In genomic region chr11:33148338-33149087, GRCm38 (mm10) we compare ENCODE assay signal across 8 mouse cellular contexts. TPM values are rescaled to one million over a fixed set of nuclear protein-coding genes. Genes with fewer than 3 reads are reported as not detected.
DNase-seq lines count a peak whose midpoint lies in the region; ATAC-seq lines count a peak whose summit lies in the region.

No protein-coding gene starts in this region.

- peaks cover 22% of the 10 kb centered on the region for H3K4me1 ChIP-seq in hindbrain, embryonic 14.5 days (replicated peaks; ENCODE audit: control insufficient read depth, insufficient read depth, low read length)

- peak overlapping the region; percentile 80 for H3K27ac ChIP-seq in hindbrain, embryonic 14.5 days

- peak overlapping the region; percentile 67 for H3K4me2 ChIP-seq in hindbrain, embryonic 14.5 days (replicated peaks)

- H3K9ac ChIP-seq in hindbrain, embryonic 14.5 days: peak overlapping the region; percentile 73

- H3K4me3 ChIP-seq in hindbrain, embryonic 14.5 days (replicated peaks; ENCODE audit: low read length): peak overlapping the region; percentile 67

- H3K27me3 ChIP-seq in hindbrain, embryonic 14.5 days (ENCODE audit: control insufficient read depth, insufficient read depth, low read length): 0 out of 2 replicates have a peak, but pooled peaks cover 11% of the 10 kb centered on the region

- DNase-seq in cerebellum, postnatal 14 days: peak; percentile 82 to 86
- DNase-seq in frontal cortex, postnatal 36 days (ENCODE audit: low spot score in 2 of 2): peak; percentile 56 to 79
- DNase-seq in hindbrain, embryonic 14.5 days (ENCODE audit: low spot score): peak; percentile 90
- peak; percentile 65 to 67 for DNase-seq in layer of hippocampus, postnatal 36 days
- peak; percentile 79 for DNase-seq in lung, postnatal 25 days (ENCODE audit: low spot score)
- peak; percentile 75 for DNase-seq in retina, postnatal 7 days (ENCODE audit: low read depth, low spot score)
- DNase-seq in urinary bladder, postnatal 25 days (ENCODE audit: low spot score): peak; percentile 57

- peak; percentile 76 for ATAC-seq in activated CD4-positive, CD25-positive, alpha-beta regulatory T cell, adult 4 months
- peak; percentile 69 for ATAC-seq in hindbrain, embryonic 14.5 days (ENCODE audit: low FRiP score)

- no peaks in the 10 kb centered on the region for H3K9me3 ChIP-seq in hindbrain, embryonic 14.5 days (ENCODE audit: control insufficient read depth, low read length)

- H3K36me3 ChIP-seq in hindbrain, embryonic 14.5 days (replicated peaks; ENCODE audit: control insufficient read depth, insufficient read depth): peaks cover 42% of the 10 kb centered on the region

- WGBS in hindbrain, embryonic 14.5 days: 7% methylated on average over 23 of the region's 23 CpGs

RNA-seq across cellular contexts. Expression of gene Fgf18, which starts 1.3 kb away (rescaled TPM):
- not detected for polyA plus RNA-seq in activated CD4-positive, CD25-positive, alpha-beta regulatory T cell, adult 4 months (2017; shearing (Covaris generic))
- 9.0 and 10.1 TPM in 2 replicates for polyA plus RNA-seq in hindbrain, embryonic 14.5 days (2014; fragmentation: Nextera tagmentation; extraction: Ambion mirVana)
- total RNA-seq in layer of hippocampus, postnatal 36 days (2021): 1 to 10 TPM; 2.4 to 2.9 TPM

RNA-seq across cellular contexts. Expression of gene Npm1, which starts 14.5 kb away (rescaled TPM):
- 1,000 to 10,000 TPM; 1,545 to 1,596 TPM for polyA plus RNA-seq in activated CD4-positive, CD25-positive, alpha-beta regulatory T cell, adult 4 months (2017; shearing (Covaris generic))
- polyA plus RNA-seq in hindbrain, embryonic 14.5 days (2014; fragmentation: Nextera tagmentation; extraction: Ambion mirVana): 418 and 450 TPM in 2 replicates
- 100 to 1,000 TPM; 178 to 185 TPM for total RNA-seq in layer of hippocampus, postnatal 36 days (2021)

RNA-seq across cellular contexts. Expression of gene Tlx3, which starts 54.9 kb away (rescaled TPM):
- polyA plus RNA-seq in activated CD4-positive, CD25-positive, alpha-beta regulatory T cell, adult 4 months (2017; shearing (Covaris generic)): not detected
- polyA plus RNA-seq in hindbrain, embryonic 14.5 days (2014; fragmentation: Nextera tagmentation; extraction: Ambion mirVana): 21.2 and 23.0 TPM in 2 replicates
- not detected for total RNA-seq in layer of hippocampus, postnatal 36 days (2021)

Comparison
In these comparisons a context has a peak if more than half of its experiments do, and no peak if none do; other contexts are left out.
1. Peak in every context shown above with its lines: DNase-seq, ATAC-seq, H3K4me3 ChIP-seq and H3K27ac ChIP-seq.
2. RNA of gene Fgf18, which starts 1.3 kb away (polyA plus RNA-seq): 9.0 to 10.1 TPM in hindbrain, embryonic 14.5 days; not detected in activated CD4-positive, CD25-positive, alpha-beta regulatory T cell, adult 4 months; every median in the first group is over 10 times any median in the second.
3. RNA of gene Tlx3, which starts 54.9 kb away (polyA plus RNA-seq): 21.2 to 23.0 TPM in hindbrain, embryonic 14.5 days; not detected in activated CD4-positive, CD25-positive, alpha-beta regulatory T cell, adult 4 months; every median in the first group is over 10 times any median in the second.